Mouse (Mus musculus): Measurements from ENCODE around the gene Itpr1. TPM values are rescaled to one million over a fixed set of nuclear protein-coding genes. Genes with fewer than 3 reads are reported as not detected.

The Itpr1 gene
- polyA plus RNA-seq, 2 experiments, result 10.7 to 17.1 TPM

- Histone ChIP-seq H3K9ac (ENCODE audit: low read depth, low read length, severe bottlenecking) (no peak overlapping the region), H3K36me3 (ENCODE audit: control insufficient read depth, insufficient read depth, low read length) (no peaks in the 10 kb centered on the region), H3K4me2 (replicated peaks; ENCODE audit: low read depth, low read length, severe bottlenecking) (no peak overlapping the region), H3K27me3 (ENCODE audit: control insufficient read depth, insufficient read depth, low read length) (no peaks in the 10 kb centered on the region), H3K4me3 (replicated peaks; ENCODE audit: low read length) (no peak overlapping the region), H3K4me1 (ENCODE audit: control insufficient read depth, insufficient read depth, low read length) (peaks cover 34% of the 10 kb centered on the region), H3K27ac (replicated peaks; ENCODE audit: low read depth, low read length) (no peak overlapping the region), H3K9me3 (ENCODE audit: control insufficient read depth, low read length) (no peaks in the 10 kb centered on the region)
- WGBS, result 53% methylated on average over 16 of the region's 16 CpGs
- ATAC-seq (ENCODE audit: low FRiP score, low read depth), result no peak
- DNase-seq (ENCODE audit: low spot score), result no peak
- no peak for TF ChIP-seq POLR2A (IDR thresholded peaks at IDR 0.05; ENCODE audit: borderline replicate concordance, extremely low read depth, insufficient read depth, insufficient read length)
Observed at GRCm38 (mm10) chr6:108454061-108454891, 241.4 kb downstream of the Itpr1 start.

DNA sequence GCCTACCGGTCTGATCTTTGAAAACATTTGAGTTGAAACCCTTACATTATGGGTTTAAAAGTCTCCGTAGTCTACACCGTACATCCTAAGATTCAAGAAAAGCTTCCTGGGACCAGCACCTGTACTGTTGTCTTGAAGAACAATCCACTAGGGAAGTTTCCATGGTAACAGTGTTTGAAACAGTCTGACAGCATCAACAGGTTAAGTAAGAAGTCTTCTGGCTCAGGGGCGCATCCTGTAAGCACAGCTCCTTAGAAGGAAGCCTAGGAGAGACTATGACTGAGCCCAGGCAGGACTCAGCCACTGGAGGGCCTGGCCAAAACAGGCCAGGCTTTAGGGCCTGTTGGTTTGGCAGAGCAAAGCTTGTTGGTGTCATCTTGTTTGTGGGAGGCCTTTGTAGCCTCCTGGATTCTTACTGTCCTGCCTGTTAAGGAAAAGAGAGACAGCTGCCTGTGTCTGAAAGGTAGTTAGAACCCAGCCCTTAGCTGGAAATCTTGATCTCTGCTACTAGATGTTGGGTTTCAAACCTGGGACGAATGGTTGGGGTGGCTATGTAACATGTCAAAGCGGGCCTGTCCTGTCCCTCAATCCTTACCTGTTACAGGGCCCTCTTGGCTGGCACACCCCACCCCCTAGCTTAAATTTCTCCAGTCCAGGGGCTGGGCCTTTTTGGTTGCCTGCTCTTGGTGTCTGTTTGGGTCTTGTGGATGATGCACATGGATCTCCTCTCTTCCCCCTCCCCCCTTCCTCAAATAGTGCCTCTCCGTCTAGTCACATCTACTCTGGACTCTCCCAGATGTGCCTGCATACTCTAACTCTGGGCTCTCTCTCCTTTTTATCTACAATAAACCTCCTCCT lies 242.3 kb downstream of the Itpr1 start:
- Histone ChIP-seq H3K9ac (ENCODE audit: low read depth, low read length, severe bottlenecking) (no peak overlapping the region), H3K9me3 (ENCODE audit: control insufficient read depth, low read length) (no peaks in the 10 kb centered on the region), H3K27me3 (ENCODE audit: control insufficient read depth, insufficient read depth, low read length) (no peaks in the 10 kb centered on the region), H3K4me1 (ENCODE audit: control insufficient read depth, insufficient read depth, low read length) (peaks cover 34% of the 10 kb centered on the region), H3K4me3 (replicated peaks; ENCODE audit: low read length) (no peak overlapping the region), H3K27ac (replicated peaks; ENCODE audit: low read depth, low read length) (0 out of 2 replicates have a peak overlapping the region, but pooled peaks have one; percentile 6), H3K36me3 (ENCODE audit: control insufficient read depth, insufficient read depth, low read length) (no peaks in the 10 kb centered on the region), H3K4me2 (replicated peaks; ENCODE audit: low read depth, low read length, severe bottlenecking) (no peak overlapping the region)
- TF ChIP-seq POLR2A (IDR thresholded peaks at IDR 0.05; ENCODE audit: borderline replicate concordance, extremely low read depth, insufficient read depth, insufficient read length), result no peak
- ATAC-seq (ENCODE audit: low FRiP score, low read depth), result no peak
- 89% methylated on average over 7 of the region's 7 CpGs for WGBS
- no peak for DNase-seq (ENCODE audit: low spot score)

GRCm38 (mm10) chr6:108456231-108457062 lies 243.6 kb downstream of the Itpr1 start:
- Histone ChIP-seq H3K9me3 (ENCODE audit: control insufficient read depth, low read length) (no peaks in the 10 kb centered on the region), H3K4me2 (replicated peaks; ENCODE audit: low read depth, low read length, severe bottlenecking) (peak overlapping the region; percentile 44), H3K27me3 (ENCODE audit: control insufficient read depth, insufficient read depth, low read length) (no peaks in the 10 kb centered on the region), H3K4me1 (ENCODE audit: control insufficient read depth, insufficient read depth, low read length) (peaks cover 34% of the 10 kb centered on the region), H3K36me3 (ENCODE audit: control insufficient read depth, insufficient read depth, low read length) (no peaks in the 10 kb centered on the region), H3K9ac (ENCODE audit: low read depth, low read length, severe bottlenecking) (peak overlapping the region; percentile 36), H3K4me3 (replicated peaks; ENCODE audit: low read length) (peak overlapping the region; percentile 12; the same call in 1 of the 2 replicates), H3K27ac (replicated peaks; ENCODE audit: low read depth, low read length) (peak overlapping the region; percentile 68)
- TF ChIP-seq POLR2A (IDR thresholded peaks at IDR 0.05; ENCODE audit: borderline replicate concordance, extremely low read depth, insufficient read depth, insufficient read length), result no peak
- peak; percentile 57 for DNase-seq (ENCODE audit: low spot score)
- WGBS, result 8% methylated on average over 18 of the region's 18 CpGs
- peak; percentile 45; the same call in 1 of the 2 replicates for ATAC-seq (ENCODE audit: low FRiP score, low read depth)

GRCm38 (mm10) chr6:108457063-108457405 lies 244.1 kb downstream of the Itpr1 start:
- ATAC-seq (ENCODE audit: low FRiP score, low read depth), result peak; percentile 16; the same call in 1 of the 2 replicates
- Histone ChIP-seq H3K27ac (replicated peaks; ENCODE audit: low read depth, low read length) (peak overlapping the region; percentile 68), H3K4me1 (ENCODE audit: control insufficient read depth, insufficient read depth, low read length) (peaks cover 34% of the 10 kb centered on the region), H3K4me3 (replicated peaks; ENCODE audit: low read length) (peak overlapping the region; percentile 12; the same call in 1 of the 2 replicates), H3K36me3 (ENCODE audit: control insufficient read depth, insufficient read depth, low read length) (no peaks in the 10 kb centered on the region), H3K9ac (ENCODE audit: low read depth, low read length, severe bottlenecking) (peak overlapping the region; percentile 36; the same call in 1 of the 2 replicates), H3K27me3 (ENCODE audit: control insufficient read depth, insufficient read depth, low read length) (no peaks in the 10 kb centered on the region), H3K9me3 (ENCODE audit: control insufficient read depth, low read length) (no peaks in the 10 kb centered on the region), H3K4me2 (replicated peaks; ENCODE audit: low read depth, low read length, severe bottlenecking) (peak overlapping the region; percentile 44)
- WGBS, result 4% methylated on average over 5 of the region's 5 CpGs
- no peak for DNase-seq (ENCODE audit: low spot score)
- TF ChIP-seq POLR2A (IDR thresholded peaks at IDR 0.05; ENCODE audit: borderline replicate concordance, extremely low read depth, insufficient read depth, insufficient read length), result no peak
